Mouse (Mus musculus) neural tube, embryonic 12.5 days (tissue): Measurements from ENCODE around the gene Sdk2. TPM values are rescaled to one million over a fixed set of nuclear protein-coding genes. Genes with fewer than 3 reads are reported as not detected.

Experiments used
- ATAC-seq: fragments of 200-750 bp; cut with Nextera tagmentation; 2 replicates; pipeline ENCODE4 v1.8.0; 2017; ENCODE audit warnings: low read depth, mild to moderate bottlenecking, moderate TSS enrichment, moderate library complexity; ENCODE audit not compliant: low FRiP score
- H3K27ac ChIP-seq: fragments of 300-500 bp; sonication (generic); 2 replicates; pipeline ENCODE4 v1.5.1; 2016
- H3K27me3 ChIP-seq: fragments of 300-500 bp; sonication (generic); replicated peaks from 2 replicates; pipeline ENCODE4 v1.6.1; 2016; ENCODE audit warnings: mild to moderate bottlenecking
- H3K36me3 ChIP-seq: fragments of 300-500 bp; sonication (generic); 2 replicates; pipeline ENCODE4 v1.6.1; 2016; ENCODE audit warnings: mild to moderate bottlenecking
- H3K4me1 ChIP-seq: fragments of 300-500 bp; sonication (generic); 2 replicates; pipeline ENCODE4 v1.6.1; 2016
- H3K4me2 ChIP-seq: fragments of 300-500 bp; sonication (generic); replicated peaks from 2 replicates; pipeline ENCODE4 v1.6.1; 2016; ENCODE audit warnings: mild to moderate bottlenecking
- H3K4me3 ChIP-seq: fragments of 300-500 bp; sonication (generic); 2 replicates; pipeline ENCODE4 v1.5.1; 2016
- H3K9ac ChIP-seq: fragments of 300-500 bp; sonication (generic); 2 replicates; pipeline ENCODE4 v1.6.1; 2016; ENCODE audit warnings: mild to moderate bottlenecking
- H3K9me3 ChIP-seq: fragments of 300-500 bp; sonication (generic); 2 replicates; pipeline ENCODE4 v1.6.1; 2016; ENCODE audit warnings: mild to moderate bottlenecking
- WGBS: fragments of 180-500 bp; shearing (Covaris S2); methylation state at CpG from one replicate; pipeline ENCODE4 v1.1.7; 2016; 5-methylcytosine and 5-hydroxymethylcytosine counted together
- polyA plus RNA-seq: library from polyadenylated mRNA; unstranded; fragments of >200 nt; fragmentation: Nextera tagmentation; extraction: Ambion mirVana; gene quantifications from 2 replicates; pipeline ENCODE4 v1.2.1, GENCODE M21; 2016

The Sdk2 gene
- polyA plus RNA-seq, 1 experiment from 2014 or later: 7.1 TPM

GRCm38 (mm10) chr11:114016108-114016888 lies 50.5 kb downstream of the Sdk2 start:
- no peak for ATAC-seq
- Histone ChIP-seq H3K36me3 (no peaks in the 10 kb centered on the region), H3K4me3 (no peak overlapping the region), H3K27ac (no peak overlapping the region), H3K9ac (0 out of 2 replicates have a peak overlapping the region, but pooled peaks have one; percentile 27), H3K9me3 (no peaks in the 10 kb centered on the region), H3K4me2 (peak overlapping the region; percentile 36), H3K4me1 (peaks cover 64% of the 10 kb centered on the region), H3K27me3 (no peaks in the 10 kb centered on the region; the same call in 1 of the 2 replicates)
- WGBS: 25% methylated on average over 15 of the region's 15 CpGs

DNA sequence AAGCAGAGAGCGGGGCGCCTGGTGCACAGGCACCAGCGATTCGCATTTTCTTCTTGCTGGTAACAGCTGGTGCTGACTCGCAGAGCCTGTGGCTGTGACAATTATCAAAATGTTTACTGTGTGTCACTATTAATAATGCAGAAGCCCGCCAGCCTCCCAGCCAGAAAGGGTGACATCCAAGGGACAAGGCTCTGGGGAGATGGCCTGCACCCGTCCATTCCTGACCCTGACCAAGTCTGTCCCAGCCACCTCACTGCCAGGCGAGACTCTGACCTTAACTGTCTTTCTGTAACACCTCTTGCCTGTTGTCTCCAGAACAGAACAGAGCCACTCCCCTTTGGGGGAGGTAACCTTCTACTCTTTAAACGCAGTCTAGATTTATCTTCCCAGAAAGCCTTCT lies 55.3 kb downstream of the Sdk2 start:
- Histone ChIP-seq H3K27me3 (no peaks in the 10 kb centered on the region), H3K4me2 (no peak overlapping the region), H3K36me3 (no peaks in the 10 kb centered on the region), H3K4me1 (peaks cover 36% of the 10 kb centered on the region), H3K4me3 (no peak overlapping the region), H3K9me3 (no peaks in the 10 kb centered on the region), H3K9ac (no peak overlapping the region), H3K27ac (0 out of 2 replicates have a peak overlapping the region, but pooled peaks have one; percentile 21)
- ATAC-seq: no peak
- 50% methylated on average over 9 of the region's 9 CpGs for WGBS

DNA sequence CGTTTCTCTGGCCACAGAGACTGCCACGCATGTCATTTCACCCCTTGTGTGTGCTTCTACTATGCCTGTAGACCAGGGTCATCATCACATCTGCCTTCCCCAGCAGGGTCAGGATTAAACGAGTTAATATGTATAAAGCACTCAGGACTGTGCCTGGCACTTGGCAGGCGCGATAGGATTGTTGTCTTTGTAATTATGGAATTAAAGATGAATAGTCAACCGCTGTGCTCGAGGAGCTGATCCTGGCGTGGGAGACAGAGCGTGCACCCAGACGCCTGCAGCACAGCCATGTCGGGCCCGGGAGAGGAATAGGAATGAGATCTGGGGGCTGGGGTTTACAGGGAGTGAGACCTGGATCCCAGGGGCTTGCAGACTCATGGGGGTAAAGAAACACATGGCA lies 61.0 kb downstream of the Sdk2 start:
- no peak for ATAC-seq
- H3K9ac ChIP-seq: no peak overlapping the region
- H3K4me1 ChIP-seq: peaks cover 13% of the 10 kb centered on the region
- H3K27ac ChIP-seq: no peak overlapping the region
- H3K4me3 ChIP-seq: no peak overlapping the region
- 45% methylated on average over 12 of the region's 12 CpGs for WGBS
- H3K9me3 ChIP-seq: no peaks in the 10 kb centered on the region
- no peaks in the 10 kb centered on the region for H3K36me3 ChIP-seq
- H3K4me2 ChIP-seq: no peak overlapping the region
- no peaks in the 10 kb centered on the region for H3K27me3 ChIP-seq

DNA sequence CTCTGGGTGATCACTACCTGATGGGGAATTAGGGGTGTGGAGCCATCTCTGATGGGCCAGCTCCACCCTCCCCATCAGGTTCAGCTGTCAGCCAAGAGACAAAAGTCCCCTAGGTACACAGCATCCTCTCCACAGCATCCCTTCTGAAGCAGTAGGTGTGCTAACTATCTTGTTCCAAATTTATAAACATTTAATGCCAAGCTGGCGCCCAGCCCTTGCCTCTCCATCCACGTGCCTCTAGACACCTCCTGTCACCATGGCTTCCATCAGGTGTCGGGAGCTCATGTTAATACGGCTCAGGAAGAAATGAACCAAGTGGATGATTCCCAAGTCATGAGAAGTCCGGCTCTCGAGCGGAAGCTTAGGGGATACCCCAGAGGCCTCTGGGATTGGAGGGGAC lies 62.2 kb downstream of the Sdk2 start:
- no peaks in the 10 kb centered on the region for H3K36me3 ChIP-seq
- H3K4me2 ChIP-seq: no peak overlapping the region
- H3K4me3 ChIP-seq: no peak overlapping the region
- H3K9ac ChIP-seq: no peak overlapping the region
- no peaks in the 10 kb centered on the region for H3K27me3 ChIP-seq
- H3K27ac ChIP-seq: no peak overlapping the region
- WGBS: 94% methylated on average over 7 of the region's 7 CpGs
- no peak for ATAC-seq
- peaks cover 20% of the 10 kb centered on the region for H3K4me1 ChIP-seq
- H3K9me3 ChIP-seq: no peaks in the 10 kb centered on the region

DNA sequence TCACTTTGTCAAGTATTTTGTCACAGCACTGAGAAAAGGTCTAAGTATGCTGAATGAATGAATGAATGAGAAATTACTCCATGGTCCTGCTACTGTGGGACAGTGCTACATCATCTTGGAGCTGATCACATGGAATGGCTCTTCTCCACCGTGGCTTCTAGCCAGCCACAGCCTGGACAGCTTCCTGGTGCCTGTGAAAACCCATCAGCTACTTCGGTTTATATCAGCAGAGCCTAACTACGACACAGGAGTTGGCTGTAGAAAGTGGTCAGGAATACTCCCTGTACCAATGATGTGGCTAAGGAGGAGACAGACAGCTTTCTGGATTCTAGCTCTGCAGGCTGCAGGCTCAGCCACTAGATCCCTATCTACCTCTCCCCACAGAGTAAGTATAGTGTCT lies 63.7 kb downstream of the Sdk2 start:
- no peak overlapping the region for H3K27ac ChIP-seq
- WGBS: 86% methylated on average over 3 of the region's 3 CpGs
- peaks cover 20% of the 10 kb centered on the region for H3K4me1 ChIP-seq
- H3K9ac ChIP-seq: no peak overlapping the region
- no peaks in the 10 kb centered on the region for H3K27me3 ChIP-seq
- no peak overlapping the region for H3K4me3 ChIP-seq
- H3K36me3 ChIP-seq: no peaks in the 10 kb centered on the region
- no peak overlapping the region for H3K4me2 ChIP-seq
- H3K9me3 ChIP-seq: no peaks in the 10 kb centered on the region
- no peak for ATAC-seq

- Histone ChIP-seq H3K4me3 (no peak overlapping the region), H3K4me2 (no peak overlapping the region), H3K27ac (no peak overlapping the region), H3K27me3 (no peaks in the 10 kb centered on the region), H3K9me3 (no peaks in the 10 kb centered on the region), H3K4me1 (peaks cover 8% of the 10 kb centered on the region), H3K9ac (no peak overlapping the region), H3K36me3 (no peaks in the 10 kb centered on the region)
- WGBS: 32% methylated on average over 6 of the region's 6 CpGs
- ATAC-seq: no peak
These were observed 66.8 kb downstream of the Sdk2 start for GRCm38 (mm10) chr11:114000051-114000450.

GRCm38 (mm10) chr11:113998702-113999101 lies 68.1 kb downstream of the Sdk2 start:
- Histone ChIP-seq H3K27ac (no peak overlapping the region), H3K9ac (no peak overlapping the region), H3K9me3 (no peaks in the 10 kb centered on the region), H3K4me3 (no peak overlapping the region), H3K36me3 (no peaks in the 10 kb centered on the region), H3K27me3 (no peaks in the 10 kb centered on the region), H3K4me2 (no peak overlapping the region), H3K4me1 (peaks cover 8% of the 10 kb centered on the region)
- ATAC-seq: no peak
- 97% methylated on average over 3 of the region's 3 CpGs for WGBS

DNA sequence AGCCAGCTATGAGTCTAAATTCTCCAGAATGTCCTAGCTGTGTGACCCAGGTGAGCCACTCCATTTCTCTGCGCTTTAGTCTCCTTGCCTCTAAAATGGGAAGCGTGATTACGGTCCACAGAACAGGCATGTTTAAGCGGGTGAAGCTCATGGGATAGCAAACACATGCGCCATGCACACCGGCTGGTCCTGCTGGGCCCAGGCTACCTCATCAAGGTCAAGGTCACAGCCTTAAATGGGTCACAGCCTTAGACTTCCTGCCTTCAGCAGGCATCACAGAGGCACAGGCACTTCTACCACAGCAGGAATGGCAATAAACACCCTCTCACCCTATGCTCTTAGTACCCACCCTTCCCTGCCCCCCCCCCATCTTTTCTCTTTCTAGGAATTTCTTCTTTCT lies 72.9 kb downstream of the Sdk2 start:
- no peaks in the 10 kb centered on the region for H3K27me3 ChIP-seq
- no peaks in the 10 kb centered on the region for H3K9me3 ChIP-seq
- H3K36me3 ChIP-seq: no peaks in the 10 kb centered on the region
- no peak overlapping the region for H3K4me3 ChIP-seq
- no peak overlapping the region for H3K4me2 ChIP-seq
- WGBS: 87% methylated on average over 6 of the region's 6 CpGs
- no peak overlapping the region for H3K9ac ChIP-seq
- H3K27ac ChIP-seq: no peak overlapping the region
- peaks cover 34% of the 10 kb centered on the region for H3K4me1 ChIP-seq
- ATAC-seq: no peak

DNA sequence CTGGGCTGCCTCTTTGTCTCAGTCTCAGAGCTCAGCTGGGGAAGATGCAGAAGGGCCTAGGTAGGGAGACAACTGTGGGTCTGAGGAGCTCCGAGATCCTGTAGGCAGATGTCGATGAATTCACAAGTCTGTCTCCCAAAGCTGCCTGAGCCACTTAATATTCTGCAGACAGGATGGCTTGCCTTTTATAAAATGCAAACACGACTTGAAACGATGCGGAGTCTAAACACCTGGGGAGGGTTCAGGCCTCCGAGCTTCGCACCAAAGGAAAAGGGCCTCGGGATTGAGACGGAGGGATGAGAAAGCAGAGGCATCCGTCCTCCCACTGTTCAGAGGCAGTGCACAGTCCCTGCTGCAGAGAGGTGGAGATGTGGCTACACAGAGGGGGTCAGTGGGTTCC lies 74.0 kb downstream of the Sdk2 start:
- Histone ChIP-seq H3K9me3 (no peaks in the 10 kb centered on the region), H3K36me3 (no peaks in the 10 kb centered on the region), H3K4me1 (peaks cover 39% of the 10 kb centered on the region), H3K27me3 (no peaks in the 10 kb centered on the region), H3K9ac (no peak overlapping the region), H3K27ac (no peak overlapping the region), H3K4me2 (no peak overlapping the region), H3K4me3 (no peak overlapping the region)
- ATAC-seq: no peak
- 60% methylated on average over 10 of the region's 10 CpGs for WGBS

- H3K36me3 ChIP-seq: no peaks in the 10 kb centered on the region
- no peak overlapping the region for H3K4me3 ChIP-seq
- H3K9ac ChIP-seq: no peak overlapping the region
- no peak for ATAC-seq
- 90% methylated on average over 8 of the region's 8 CpGs for WGBS
- no peaks in the 10 kb centered on the region for H3K9me3 ChIP-seq
- H3K27me3 ChIP-seq: no peaks in the 10 kb centered on the region
- peaks cover 44% of the 10 kb centered on the region for H3K4me1 ChIP-seq
- H3K27ac ChIP-seq: no peak overlapping the region
- no peak overlapping the region for H3K4me2 ChIP-seq
These were observed 75.0 kb downstream of the Sdk2 start for GRCm38 (mm10) chr11:113991886-113992285.

GRCm38 (mm10) chr11:113990466-113990865 lies 76.4 kb downstream of the Sdk2 start:
- Histone ChIP-seq H3K9me3 (no peaks in the 10 kb centered on the region), H3K9ac (0 out of 2 replicates have a peak overlapping the region, but pooled peaks have one; percentile 23), H3K4me1 (peaks cover 58% of the 10 kb centered on the region), H3K4me2 (peak overlapping the region; percentile 47), H3K36me3 (no peaks in the 10 kb centered on the region), H3K4me3 (no peak overlapping the region), H3K27ac (peak overlapping the region; percentile 47; the same call in 1 of the 2 replicates), H3K27me3 (no peaks in the 10 kb centered on the region)
- WGBS: 2% methylated on average over 6 of the region's 6 CpGs
- ATAC-seq: peak; percentile 70

DNA sequence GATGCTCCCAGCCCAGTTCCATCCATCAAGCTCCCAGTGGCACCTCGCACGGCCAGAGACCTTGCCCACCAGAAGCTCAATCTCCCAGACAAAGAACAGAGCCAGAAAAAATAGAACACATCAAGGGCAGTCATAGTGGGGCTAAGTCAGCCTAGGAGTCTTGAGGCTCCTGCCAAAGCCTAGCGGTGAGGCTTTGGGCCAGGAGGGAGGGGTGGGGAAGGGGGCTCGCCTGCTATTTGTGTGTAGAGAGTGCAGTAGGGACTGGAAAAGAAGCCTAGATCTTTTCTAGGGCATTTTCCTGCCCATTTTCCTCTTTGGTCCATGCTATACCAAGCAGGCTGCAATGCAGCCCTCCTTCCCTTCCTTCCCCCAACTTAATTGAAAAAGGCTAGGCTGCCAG lies 76.8 kb downstream of the Sdk2 start:
- Histone ChIP-seq H3K9me3 (no peaks in the 10 kb centered on the region), H3K4me3 (no peak overlapping the region), H3K36me3 (no peaks in the 10 kb centered on the region), H3K4me2 (peak overlapping the region; percentile 47), H3K4me1 (peaks cover 62% of the 10 kb centered on the region), H3K9ac (no peak overlapping the region), H3K27me3 (no peaks in the 10 kb centered on the region), H3K27ac (peak overlapping the region; percentile 47; the same call in 1 of the 2 replicates)
- no peak for ATAC-seq
- 19% methylated on average over 4 of the region's 4 CpGs for WGBS
